Mouse (Mus musculus): ENCODE measurements around the gene Rmnd1. TPM values are rescaled to one million over a fixed set of nuclear protein-coding genes. Genes with fewer than 3 reads are reported as not detected.
"Not testable (repeated sequence)": the region's sequence is repeated elsewhere in the genome, so short reads cannot be mapped to it uniquely, and the experiment has no call there.

Gene Rmnd1
- polyA plus RNA-seq, 1 experiment: 118 TPM

GRCm38 (mm10) chr10:4435416-4435815 is 3.2 kb upstream of the Rmnd1 start:
- no peak overlapping the region for H3K4me3 ChIP-seq (ENCODE audit: insufficient read depth, low read length)
- H3K27ac ChIP-seq (ENCODE audit: insufficient read depth, low read length): no peak overlapping the region
- H3K4me1 ChIP-seq (ENCODE audit: control insufficient read depth, insufficient read depth, low read length): peaks cover 5% of the 10 kb centered on the region
- TF ChIP-seq CTCF (IDR thresholded peaks at IDR 0.05; ENCODE audit: extremely low read depth, insufficient read depth, low read length): no peak
- TF ChIP-seq POLR2A (IDR thresholded peaks at IDR 0.05; ENCODE audit: extremely low read depth, insufficient read depth, low read length): no peak

GRCm38 (mm10) chr10:4433871-4434270 is 1.7 kb upstream of the Rmnd1 start:
- not testable (repeated sequence) for H3K4me1 ChIP-seq (ENCODE audit: control insufficient read depth, insufficient read depth, low read length); H3K27ac ChIP-seq (ENCODE audit: insufficient read depth, low read length); H3K4me3 ChIP-seq (ENCODE audit: insufficient read depth, low read length)

GRCm38 (mm10) chr10:4432996-4433755 is 988 bp upstream of the Rmnd1 start:
- H3K4me1 ChIP-seq (ENCODE audit: control insufficient read depth, insufficient read depth, low read length): peaks cover 9% of the 10 kb centered on the region
- H3K27ac ChIP-seq (ENCODE audit: insufficient read depth, low read length): peak overlapping the region; percentile 53; the same call in 1 of the 2 replicates
- TF ChIP-seq POLR2A (IDR thresholded peaks at IDR 0.05; ENCODE audit: extremely low read depth, insufficient read depth, low read length): no peak
- no peak for TF ChIP-seq CTCF (IDR thresholded peaks at IDR 0.05; ENCODE audit: extremely low read depth, insufficient read depth, low read length)
- peak overlapping the region; percentile 82 for H3K4me3 ChIP-seq (ENCODE audit: insufficient read depth, low read length)

GRCm38 (mm10) chr10:4431746-4432122 is 454 bp downstream of the Rmnd1 start:
- Histone ChIP-seq H3K27ac (ENCODE audit: insufficient read depth, low read length) (peak overlapping the region; percentile 89), H3K4me1 (ENCODE audit: control insufficient read depth, insufficient read depth, low read length) (peaks cover 9% of the 10 kb centered on the region), H3K4me3 (ENCODE audit: insufficient read depth, low read length) (peak overlapping the region; percentile 82)
- TF ChIP-seq CTCF (IDR thresholded peaks at IDR 0.05; ENCODE audit: extremely low read depth, insufficient read depth, low read length) (no peak), POLR2A (IDR thresholded peaks at IDR 0.05; ENCODE audit: extremely low read depth, insufficient read depth, low read length) (no peak)

GRCm38 (mm10) chr10:4430826-4431225 is 1.4 kb downstream of the Rmnd1 start:
- peak overlapping the region; percentile 82; the same call in 1 of the 2 replicates for H3K4me3 ChIP-seq (ENCODE audit: insufficient read depth, low read length)
- TF ChIP-seq POLR2A (IDR thresholded peaks at IDR 0.05; ENCODE audit: extremely low read depth, insufficient read depth, low read length) (no peak), CTCF (IDR thresholded peaks at IDR 0.05; ENCODE audit: extremely low read depth, insufficient read depth, low read length) (no peak)
- H3K4me1 ChIP-seq (ENCODE audit: control insufficient read depth, insufficient read depth, low read length): peaks cover 9% of the 10 kb centered on the region
- no peak overlapping the region; the same call in 1 of the 2 replicates for H3K27ac ChIP-seq (ENCODE audit: insufficient read depth, low read length)

GRCm38 (mm10) chr10:4430399-4430798 is 1.8 kb downstream of the Rmnd1 start:
- H3K27ac ChIP-seq (ENCODE audit: insufficient read depth, low read length): no peak overlapping the region; the same call in 1 of the 2 replicates

GRCm38 (mm10) chr10:4425245-4425644 is 6.9 kb downstream of the Rmnd1 start:
- Histone ChIP-seq H3K4me1 (ENCODE audit: control insufficient read depth, insufficient read depth, low read length) (peaks cover 3% of the 10 kb centered on the region; the same call in 1 of the 2 replicates), H3K4me3 (ENCODE audit: insufficient read depth, low read length) (no peak overlapping the region), H3K27ac (ENCODE audit: insufficient read depth, low read length) (no peak overlapping the region)
- TF ChIP-seq CTCF (IDR thresholded peaks at IDR 0.05; ENCODE audit: extremely low read depth, insufficient read depth, low read length) (peak; percentile 31; the same call in 1 of the 2 replicates), POLR2A (IDR thresholded peaks at IDR 0.05; ENCODE audit: extremely low read depth, insufficient read depth, low read length) (no peak)

More at GRCm38 (mm10) chr10:4430399-4430798, 1.8 kb downstream of the Rmnd1 start:
- TF ChIP-seq CTCF (IDR thresholded peaks at IDR 0.05; ENCODE audit: extremely low read depth, insufficient read depth, low read length) (no peak), POLR2A (IDR thresholded peaks at IDR 0.05; ENCODE audit: extremely low read depth, insufficient read depth, low read length) (no peak)
- peaks cover 9% of the 10 kb centered on the region for H3K4me1 ChIP-seq (ENCODE audit: control insufficient read depth, insufficient read depth, low read length)
- H3K4me3 ChIP-seq (ENCODE audit: insufficient read depth, low read length): no peak overlapping the region

- no peaks in the 10 kb centered on the region for H3K4me1 ChIP-seq (ENCODE audit: control insufficient read depth, insufficient read depth, low read length)
- TF ChIP-seq CTCF (IDR thresholded peaks at IDR 0.05; ENCODE audit: extremely low read depth, insufficient read depth, low read length): no peak
- no peak for TF ChIP-seq POLR2A (IDR thresholded peaks at IDR 0.05; ENCODE audit: extremely low read depth, insufficient read depth, low read length)
- no peak overlapping the region for H3K4me3 ChIP-seq (ENCODE audit: insufficient read depth, low read length)
- no peak overlapping the region for H3K27ac ChIP-seq (ENCODE audit: insufficient read depth, low read length)
Observed at GRCm38 (mm10) chr10:4407191-4407590, 25.0 kb downstream of the Rmnd1 start.

GRCm38 (mm10) chr10:4405511-4405910 is 26.7 kb downstream of the Rmnd1 start:
- Histone ChIP-seq H3K4me3 (ENCODE audit: insufficient read depth, low read length) (no peak overlapping the region), H3K4me1 (ENCODE audit: control insufficient read depth, insufficient read depth, low read length) (no peaks in the 10 kb centered on the region), H3K27ac (ENCODE audit: insufficient read depth, low read length) (no peak overlapping the region)
- TF ChIP-seq POLR2A (IDR thresholded peaks at IDR 0.05; ENCODE audit: extremely low read depth, insufficient read depth, low read length) (no peak), CTCF (IDR thresholded peaks at IDR 0.05; ENCODE audit: extremely low read depth, insufficient read depth, low read length) (no peak)

- no peak overlapping the region for H3K4me3 ChIP-seq (ENCODE audit: insufficient read depth, low read length)
- TF ChIP-seq CTCF (IDR thresholded peaks at IDR 0.05; ENCODE audit: extremely low read depth, insufficient read depth, low read length) (peak; percentile 68), POLR2A (IDR thresholded peaks at IDR 0.05; ENCODE audit: extremely low read depth, insufficient read depth, low read length) (no peak)
Observed at GRCm38 (mm10) chr10:4404895-4405491, 27.2 kb downstream of the Rmnd1 start.

More at GRCm38 (mm10) chr10:4404895-4405491, 27.2 kb downstream of the Rmnd1 start:
- Histone ChIP-seq H3K4me1 (ENCODE audit: control insufficient read depth, insufficient read depth, low read length) (no peaks in the 10 kb centered on the region), H3K27ac (ENCODE audit: insufficient read depth, low read length) (no peak overlapping the region)
